Mouse (Mus musculus) liver, embryonic 14.5 days (tissue): ENCODE results near the gene Ppp1r36. TPM values are rescaled to one million over a fixed set of nuclear protein-coding genes. Genes with fewer than 3 reads are reported as not detected.
"Not testable (repeated sequence)": the region's sequence is repeated elsewhere in the genome, so short reads cannot be mapped to it uniquely, and the experiment has no call there.

ENCODE experiments used
- ATAC-seq: fragments of 200-750 bp; cut with Nextera tagmentation; 2 replicates; pipeline ENCODE4 v1.8.0; 2017; ENCODE audit warnings: moderate number of reproducible peaks, mild to moderate bottlenecking, moderate library complexity; ENCODE audit not compliant: insufficient read depth
- DNase-seq, 3 experiments: peaks; one replicate each; pipeline ENCODE4 v3.0.0-alpha.2; 2012 to 2013; ENCODE audit warnings: low read depth in 3 of 3, low spot score in 3 of 3
- H3K27ac ChIP-seq: fragments of 300-500 bp; sonication (generic); 2 replicates; pipeline ENCODE4 v1.5.1; 2014; ENCODE audit warnings: moderate library complexity, mild to moderate bottlenecking, control low read depth, inconsistent platforms
- H3K27me3 ChIP-seq: fragments of 300-500 bp; sonication (generic); 2 replicates; pipeline ENCODE4 v1.6.1; 2014; ENCODE audit warnings: mild to moderate bottlenecking, low read length, moderate library complexity; ENCODE audit not compliant: control insufficient read depth, insufficient read depth
- H3K36me3 ChIP-seq: fragments of 300-500 bp; sonication (generic); replicated peaks from 2 replicates; pipeline ENCODE4 v1.6.1; 2014; ENCODE audit warnings: low read depth; ENCODE audit not compliant: control insufficient read depth, insufficient read depth
- H3K4me1 ChIP-seq, 2 experiments: fragments of 200-500 bp in 1 of 2; fragments of 300-500 bp in 1 of 2; sonication (generic) in 1 of 2; replicated peaks; 2 replicates each; pipeline ENCODE4 v1.6.1; 2012 to 2014; ENCODE audit warnings: antibody characterized with exemption in 1 of 2, inconsistent platforms in 1 of 2, low read length in 1 of 2; ENCODE audit not compliant: control insufficient read depth in 2 of 2, insufficient read depth in 2 of 2
- H3K4me2 ChIP-seq: fragments of 300-500 bp; sonication (generic); 2 replicates; pipeline ENCODE4 v1.6.1; 2014; ENCODE audit warnings: low read depth, mild to moderate bottlenecking, control low read depth, moderate library complexity
- H3K4me3 ChIP-seq, 2 experiments: fragments of 200-500 bp in 1 of 2; fragments of 300-500 bp in 1 of 2; sonication (generic) in 1 of 2; 2 replicates each; pipeline ENCODE4 v1.5.1; 2012 to 2014; ENCODE audit warnings: low read depth in 2 of 2, low read length in 2 of 2, mild to moderate bottlenecking in 2 of 2, control low read depth in 1 of 2, inconsistent platforms in 1 of 2, moderate library complexity in 1 of 2; ENCODE audit not compliant: insufficient read depth in 1 of 2
- H3K9ac ChIP-seq: fragments of 300-500 bp; sonication (generic); replicated peaks from 2 replicates; pipeline ENCODE4 v1.6.1; 2014; ENCODE audit warnings: mild to moderate bottlenecking, control low read depth, moderate library complexity
- H3K9me3 ChIP-seq: fragments of 300-500 bp; sonication (generic); 2 replicates; pipeline ENCODE4 v1.6.1; 2016; ENCODE audit warnings: low read length, mixed read lengths; ENCODE audit not compliant: control insufficient read depth
- CTCF ChIP-seq: IDR thresholded peaks from 2 replicates; pipeline ENCODE4 v1.5.1; 2016; ENCODE audit warnings: antibody characterized with exemption, low read depth, control low read depth
- EP300 ChIP-seq: IDR thresholded peaks from 2 replicates; pipeline ENCODE4 v1.6.1; 2016; ENCODE audit warnings: antibody characterized with exemption, low read depth
- WGBS: fragments of 180-500 bp; shearing (Covaris S2); extraction: QIAGEN DNeasy Blood & Tissue Kit; methylation state at CpG from one replicate; pipeline ENCODE4 v1.1.7; 2014; ENCODE audit not compliant: insufficient replicate concordance; 5-methylcytosine and 5-hydroxymethylcytosine counted together
- polyA plus RNA-seq, 2 experiments: library from polyadenylated mRNA; depleted of rRNA in 1 of 2; stranded (reverse) in 1 of 2; unstranded in 1 of 2; fragments of >200 nt; fragmentation: Nextera tagmentation in 1 of 2; extraction: Ambion mirVana in 1 of 2; gene quantifications; 2 replicates each; pipeline versions ENCODE4 v1.2.1 to v1.2.3; 2012 to 2014

Gene Ppp1r36
- polyA plus RNA-seq, 2 experiments = 0.04 TPM; not detected in 1

DNA sequence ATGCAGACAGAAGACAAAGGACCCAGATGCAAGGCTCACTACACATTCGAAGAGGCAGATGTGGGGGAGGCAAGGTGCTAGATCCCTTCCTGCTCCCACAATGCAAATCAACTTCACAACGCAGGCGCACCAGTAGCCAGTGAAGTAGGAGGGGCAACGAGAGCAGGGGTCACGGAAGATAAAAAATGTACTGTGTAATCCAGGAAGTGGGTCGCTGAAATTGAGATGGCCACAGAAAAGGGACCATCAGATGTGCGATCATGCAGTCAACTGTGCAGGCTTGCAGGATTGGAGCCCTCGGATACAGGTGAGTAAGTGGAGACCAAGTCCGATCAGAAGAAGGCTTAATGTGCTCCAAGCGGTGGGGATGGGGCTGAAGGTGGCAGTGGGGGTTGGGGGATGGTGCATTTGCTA, 27.0 kb downstream of the Ppp1r36 start:
- Histone ChIP-seq H3K4me3 (peak overlapping the region; percentile 31 to 55), H3K4me1 (0 out of 4 replicates have a peak, but pooled peaks cover 0 to 4% of the 10 kb centered on the region in 2 experiments), H3K9ac (no peak overlapping the region; the same call in 1 of the 2 replicates), H3K27ac (no peak overlapping the region), H3K9me3 (no peaks in the 10 kb centered on the region), H3K4me2 (peak overlapping the region; percentile 31; the same call in 1 of the 2 replicates), H3K27me3 (no peaks in the 10 kb centered on the region), H3K36me3 (no peaks in the 10 kb centered on the region)
- TF ChIP-seq EP300 (no peak), CTCF (no peak)
- no peak for ATAC-seq
- peak in 2 of 3 experiments; percentile 7 to 29 for DNase-seq
- WGBS = 43% methylated on average over 10 of the region's 10 CpGs

DNA sequence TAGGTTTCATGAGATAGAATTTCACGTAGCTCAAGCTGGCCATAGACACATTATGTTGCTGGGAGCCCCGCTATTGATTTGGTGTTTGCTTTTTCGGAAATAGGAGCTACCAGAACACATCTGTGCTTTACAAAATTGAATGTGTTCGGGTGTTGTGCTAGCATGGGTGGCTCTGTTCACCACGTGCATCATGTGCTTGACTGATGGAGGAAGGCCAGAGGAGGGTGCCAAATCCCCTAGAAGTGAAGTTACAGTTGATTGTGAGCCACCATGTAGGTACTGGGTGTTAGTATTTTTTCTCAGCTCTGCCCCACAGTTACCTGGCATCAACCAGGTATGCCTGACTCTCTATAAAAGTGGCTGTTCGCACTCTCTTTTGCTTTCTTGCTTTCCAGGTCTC, 27.5 kb downstream of the Ppp1r36 start:
- Histone ChIP-seq H3K27me3 (no peaks in the 10 kb centered on the region), H3K27ac (no peak overlapping the region), H3K9me3 (no peaks in the 10 kb centered on the region), H3K36me3 (no peaks in the 10 kb centered on the region), H3K4me1 (0 out of 4 replicates have a peak, but pooled peaks cover 0 to 4% of the 10 kb centered on the region in 2 experiments), H3K4me3 (peak overlapping the region; percentile 31 to 55), H3K4me2 (peak overlapping the region; percentile 28; the same call in 1 of the 2 replicates), H3K9ac (no peak overlapping the region)
- 55% methylated on average over 6 of the region's 6 CpGs for WGBS
- ATAC-seq (no peak), DNase-seq (no peak)
- TF ChIP-seq EP300 (no peak), CTCF (no peak)

DNA sequence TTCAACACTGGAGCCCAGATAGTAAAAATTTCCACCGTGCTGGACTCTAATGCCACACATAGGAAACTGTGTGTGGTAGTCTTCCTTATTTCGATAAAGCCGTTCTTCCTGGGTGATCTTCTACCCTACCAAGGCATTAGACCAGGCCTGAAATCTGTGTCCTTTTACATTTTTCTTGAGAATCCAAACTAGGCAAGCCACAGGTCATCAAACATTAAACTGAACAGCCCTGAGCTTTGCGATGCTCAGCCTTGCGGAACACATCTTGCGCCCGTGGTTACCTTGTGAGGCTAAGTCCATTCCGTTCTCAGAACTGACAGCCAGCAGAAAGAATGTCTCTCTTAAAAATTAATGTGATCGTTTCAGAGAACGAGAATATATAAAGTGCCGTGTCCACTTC, 28.9 kb downstream of the Ppp1r36 start:
- 68% methylated on average over 11 of the region's 11 CpGs for WGBS
- DNase-seq (no peak), ATAC-seq (no peak)
- no peaks in the 10 kb centered on the region for H3K9me3 ChIP-seq
- 0 out of 4 replicates have a peak, but pooled peaks cover 0 to 4% of the 10 kb centered on the region in 2 experiments for H3K4me1 ChIP-seq
- H3K9ac ChIP-seq = no peak overlapping the region
- H3K4me3 ChIP-seq = no peak overlapping the region
- no peaks in the 10 kb centered on the region for H3K27me3 ChIP-seq
- TF ChIP-seq EP300 (no peak), CTCF (no peak)
- H3K4me2 ChIP-seq = no peak overlapping the region
- no peaks in the 10 kb centered on the region for H3K36me3 ChIP-seq
- no peak overlapping the region for H3K27ac ChIP-seq

DNA sequence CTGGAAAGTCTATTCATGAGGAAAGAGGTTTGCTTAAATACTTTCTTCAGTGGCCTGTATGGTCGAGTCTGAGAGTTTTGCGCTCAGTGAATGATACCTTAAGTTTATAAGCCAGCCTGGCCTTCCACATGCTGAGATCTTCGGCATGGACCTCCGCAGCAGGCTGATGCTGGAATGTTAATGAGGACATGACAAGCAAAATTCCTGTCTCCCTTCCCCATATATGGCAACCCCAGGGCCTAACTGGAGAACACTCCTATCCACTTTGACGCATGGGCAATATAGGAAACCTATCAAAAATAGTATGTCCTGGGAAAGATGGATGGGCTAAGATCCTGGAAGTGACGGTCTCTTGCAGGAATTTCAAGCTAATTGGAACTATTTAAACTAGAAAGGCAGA, 30.8 kb downstream of the Ppp1r36 start:
- Histone ChIP-seq H3K27me3 (no peaks in the 10 kb centered on the region), H3K9me3 (no peaks in the 10 kb centered on the region), H3K4me2 (no peak overlapping the region), H3K36me3 (no peaks in the 10 kb centered on the region), H3K4me3 (no peak overlapping the region), H3K4me1 (0 out of 4 replicates have a peak, but pooled peaks cover 0 to 4% of the 10 kb centered on the region in 2 experiments), H3K27ac (no peak overlapping the region), H3K9ac (no peak overlapping the region)
- no peak for TF ChIP-seq CTCF
- TF ChIP-seq EP300 = no peak
- WGBS = 67% methylated on average over 6 of the region's 6 CpGs
- no peak for ATAC-seq
- DNase-seq = no peak

DNA sequence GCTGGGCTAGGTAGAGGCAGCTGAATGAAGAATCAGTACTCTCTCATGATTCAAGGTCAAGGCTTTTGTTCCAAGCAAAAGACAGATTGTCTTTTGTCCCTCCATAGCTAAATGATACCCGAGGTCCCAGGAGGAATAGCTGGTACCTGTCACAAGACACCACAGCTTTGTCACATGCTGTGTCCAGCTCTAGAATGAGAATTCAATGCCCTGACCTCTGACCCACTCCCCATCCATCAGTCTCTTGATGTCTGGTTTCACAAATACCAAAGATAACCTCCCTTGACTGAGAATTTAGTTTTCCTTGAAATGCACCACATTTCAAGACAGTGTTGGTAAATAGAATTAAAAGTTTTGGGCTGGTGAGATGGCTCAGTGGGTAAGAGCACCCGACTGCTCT, 34.9 kb downstream of the Ppp1r36 start:
- Histone ChIP-seq H3K4me3 (no peak overlapping the region), H3K36me3 (no peaks in the 10 kb centered on the region), H3K4me1 (no peaks in the 10 kb centered on the region), H3K9ac (no peak overlapping the region), H3K9me3 (no peaks in the 10 kb centered on the region), H3K27me3 (no peaks in the 10 kb centered on the region), H3K27ac (no peak overlapping the region), H3K4me2 (no peak overlapping the region)
- 39% methylated on average over 2 of the region's 2 CpGs for WGBS
- TF ChIP-seq CTCF = no peak
- TF ChIP-seq EP300 = no peak
- DNase-seq = no peak
- no peak for ATAC-seq

DNA sequence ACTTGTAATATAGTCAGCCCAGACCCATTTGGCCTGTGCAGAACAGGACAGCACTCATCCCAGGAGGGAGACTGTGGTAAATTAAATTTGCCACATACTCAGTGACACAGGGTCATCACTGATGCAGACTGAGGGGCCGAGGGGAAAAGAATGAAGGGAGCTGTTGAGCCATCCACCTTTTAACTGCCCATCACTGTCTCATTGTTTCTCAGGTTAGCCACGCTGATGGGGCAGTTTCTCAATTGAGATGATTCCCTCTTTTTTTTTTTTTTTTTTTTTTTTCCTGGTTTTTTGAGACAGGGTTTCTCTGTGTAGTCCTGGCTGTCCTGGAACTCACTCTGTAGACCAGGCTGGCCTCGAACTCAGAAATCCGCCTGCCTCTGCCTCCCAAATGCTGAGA, 41.1 kb downstream of the Ppp1r36 start:
- H3K4me2 ChIP-seq, H3K27ac ChIP-seq, H3K27me3 ChIP-seq, ATAC-seq, H3K9me3 ChIP-seq, H3K4me3 ChIP-seq, H3K9ac ChIP-seq, DNase-seq, H3K4me1 ChIP-seq, H3K36me3 ChIP-seq: not testable (repeated sequence)
- WGBS = 54% methylated on average over 4 of the region's 4 CpGs
